Mouse (Mus musculus): ENCODE results near the gene Fgr. TPM values are rescaled to one million over a fixed set of nuclear protein-coding genes. Genes with fewer than 3 reads are reported as not detected.

The Fgr gene
- polyA plus RNA-seq, 1 experiment = not detected

- TF ChIP-seq POLR2A (IDR thresholded peaks at IDR 0.05; ENCODE audit: insufficient read depth, low read depth, low read length) (peak; percentile 96), CTCF (IDR thresholded peaks at IDR 0.05; ENCODE audit: insufficient read depth, low read depth, low read length) (0 out of 2 replicates have a peak, but pooled peaks have one; percentile 17)
- WGBS = under 1% methylated on average over 66 of the region's 66 CpGs
- H3K4me1 ChIP-seq (ENCODE audit: control insufficient read depth, insufficient read depth, low read length) = peaks cover 37% of the 10 kb centered on the region
- peak within 1 kb of the TSS; percentile 82 for H3K27ac ChIP-seq (ENCODE audit: insufficient read depth, low read depth, low read length)
- H3K4me3 ChIP-seq (ENCODE audit: insufficient read depth, low read depth, low read length) = peak within 1 kb of the TSS; percentile 75
Measured at GRCm38 (mm10) chr4:133011028-133011820, 37.3 kb downstream of the Fgr start, which contains the start of gene Ahdc1. Ahdc1 (plus strand) TSS chr4:133011260.

GRCm38 (mm10) chr4:133011821-133012775, 38.2 kb downstream of the Fgr start:
- H3K27ac ChIP-seq (ENCODE audit: insufficient read depth, low read depth, low read length) = peak overlapping the region; percentile 82
- H3K4me1 ChIP-seq (ENCODE audit: control insufficient read depth, insufficient read depth, low read length) = peaks cover 46% of the 10 kb centered on the region
- WGBS = under 1% methylated on average over 70 of the region's 84 CpGs
- peak overlapping the region; percentile 75 for H3K4me3 ChIP-seq (ENCODE audit: insufficient read depth, low read depth, low read length)
- TF ChIP-seq POLR2A (IDR thresholded peaks at IDR 0.05; ENCODE audit: insufficient read depth, low read depth, low read length) (no peak), CTCF (IDR thresholded peaks at IDR 0.05; ENCODE audit: insufficient read depth, low read depth, low read length) (no peak)

DNA sequence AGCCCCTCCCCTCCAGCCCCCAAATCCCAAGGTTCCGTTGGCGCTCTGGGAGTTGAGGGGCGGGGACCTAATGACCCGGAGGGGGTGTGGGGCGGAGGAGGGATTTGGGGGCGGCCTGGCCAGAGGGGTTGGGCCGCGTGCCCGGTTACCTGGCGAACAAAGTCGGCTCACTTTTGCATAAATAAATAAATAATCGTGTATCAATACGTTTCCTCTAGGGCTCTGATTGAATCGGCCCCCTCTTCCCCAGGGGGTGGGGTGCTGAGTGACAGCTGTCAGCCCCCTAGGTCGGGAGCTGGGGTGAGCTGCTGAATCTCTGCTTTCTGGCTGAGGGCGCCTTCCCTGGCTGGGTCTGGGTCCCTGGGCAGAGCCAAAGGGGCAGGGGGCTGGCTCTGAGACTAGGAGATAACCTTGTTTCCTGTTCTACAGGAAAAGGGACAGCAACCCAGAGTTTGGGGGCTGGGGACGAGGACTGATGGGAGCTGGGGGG, 38.9 kb downstream of the Fgr start:
- no peak for TF ChIP-seq POLR2A (IDR thresholded peaks at IDR 0.05; ENCODE audit: insufficient read depth, low read depth, low read length)
- no peak for TF ChIP-seq CTCF (IDR thresholded peaks at IDR 0.05; ENCODE audit: insufficient read depth, low read depth, low read length)
- WGBS = under 1% methylated on average over 17 of the region's 17 CpGs
- peaks cover 53% of the 10 kb centered on the region for H3K4me1 ChIP-seq (ENCODE audit: control insufficient read depth, insufficient read depth, low read length)
- H3K27ac ChIP-seq (ENCODE audit: insufficient read depth, low read depth, low read length) = peak overlapping the region; percentile 63; the same call in 1 of the 2 replicates
- peak overlapping the region; percentile 75 for H3K4me3 ChIP-seq (ENCODE audit: insufficient read depth, low read depth, low read length)

DNA sequence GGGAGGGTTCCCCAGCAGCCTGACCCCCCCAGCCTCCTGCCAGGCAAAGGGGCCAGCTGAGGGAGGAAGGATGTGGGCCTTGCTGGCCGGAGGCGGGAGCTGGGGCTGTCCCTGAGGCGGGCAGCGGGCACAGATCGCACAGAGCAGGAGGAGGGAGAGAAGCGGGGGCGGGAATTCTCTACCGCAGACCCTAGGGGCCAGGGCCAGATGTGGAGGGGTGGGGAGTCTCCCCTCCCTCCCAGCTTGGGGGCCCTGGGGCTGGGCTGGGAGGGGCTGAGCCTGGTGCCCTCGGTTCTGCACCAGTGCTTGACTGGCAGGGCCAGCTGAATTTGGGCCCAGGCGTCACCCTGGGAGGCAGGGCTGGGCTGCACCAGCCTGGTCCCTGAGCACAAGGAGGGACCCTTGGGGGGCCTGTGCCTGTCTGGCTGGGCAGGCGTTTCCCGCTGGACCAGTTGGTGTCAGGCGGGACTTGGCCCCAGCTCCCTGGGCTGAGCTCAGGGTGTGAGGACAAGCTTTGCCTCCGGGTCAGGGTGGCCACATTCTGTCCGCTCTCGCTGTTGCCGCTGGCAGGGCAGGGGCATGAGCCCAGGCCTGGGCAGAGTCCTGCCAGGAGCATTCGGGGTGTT, 39.5 kb downstream of the Fgr start:
- WGBS = 0% methylated on average over 17 of the region's 18 CpGs
- H3K27ac ChIP-seq (ENCODE audit: insufficient read depth, low read depth, low read length) = peak overlapping the region; percentile 69
- TF ChIP-seq POLR2A (IDR thresholded peaks at IDR 0.05; ENCODE audit: insufficient read depth, low read depth, low read length) = no peak
- TF ChIP-seq CTCF (IDR thresholded peaks at IDR 0.05; ENCODE audit: insufficient read depth, low read depth, low read length) = no peak
- H3K4me3 ChIP-seq (ENCODE audit: insufficient read depth, low read depth, low read length) = peak overlapping the region; percentile 75
- H3K4me1 ChIP-seq (ENCODE audit: control insufficient read depth, insufficient read depth, low read length) = peaks cover 59% of the 10 kb centered on the region

- TF ChIP-seq CTCF (IDR thresholded peaks at IDR 0.05; ENCODE audit: insufficient read depth, low read depth, low read length) (no peak), POLR2A (IDR thresholded peaks at IDR 0.05; ENCODE audit: insufficient read depth, low read depth, low read length) (no peak)
- WGBS = 12% methylated on average over 5 of the region's 5 CpGs
- Histone ChIP-seq H3K4me3 (ENCODE audit: insufficient read depth, low read depth, low read length) (peak overlapping the region; percentile 18), H3K4me1 (ENCODE audit: control insufficient read depth, insufficient read depth, low read length) (peaks cover 61% of the 10 kb centered on the region), H3K27ac (ENCODE audit: insufficient read depth, low read depth, low read length) (no peak overlapping the region)
Measured at GRCm38 (mm10) chr4:133014088-133014487, 40.2 kb downstream of the Fgr start.

DNA sequence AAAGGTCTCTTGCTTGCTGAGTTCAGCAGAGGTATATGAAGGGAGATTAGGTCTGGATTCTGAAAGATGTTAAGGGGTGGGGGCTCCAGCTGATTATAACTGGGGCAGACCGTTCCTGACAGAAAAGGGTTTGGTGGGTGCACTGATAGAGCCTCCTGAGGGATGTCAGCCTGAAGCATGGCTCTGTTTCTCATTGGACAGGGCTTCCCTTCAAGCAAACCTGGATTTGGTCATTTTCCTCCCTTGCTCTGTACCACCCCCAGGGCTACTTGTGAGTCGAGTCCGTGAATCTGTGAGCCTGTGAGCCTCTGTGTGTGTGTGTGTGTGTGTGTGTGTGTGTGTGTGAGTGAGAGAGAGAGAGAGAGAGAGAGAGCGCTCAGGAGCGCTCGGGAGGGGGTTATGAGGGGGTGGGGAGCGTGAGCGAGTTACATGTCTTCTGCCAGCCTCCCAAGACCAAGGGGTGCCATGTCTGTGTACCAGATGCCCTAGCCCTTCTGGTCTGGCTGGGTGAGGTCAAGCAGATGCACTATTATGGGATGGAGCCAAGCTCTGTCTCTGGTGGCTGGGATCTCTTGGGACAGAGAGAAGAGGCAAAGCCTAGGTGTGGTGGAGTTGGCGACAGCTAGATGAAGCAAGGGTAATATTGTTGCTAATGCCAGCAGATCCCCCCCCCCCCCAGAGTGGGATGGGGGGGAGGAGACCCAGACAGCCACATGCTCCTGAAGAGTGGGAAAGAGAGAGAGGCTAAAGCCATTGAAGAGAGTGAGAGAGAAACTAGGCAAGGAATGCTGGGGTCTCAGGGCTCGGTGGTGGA, 41.2 kb downstream of the Fgr start:
- Histone ChIP-seq H3K4me3 (ENCODE audit: insufficient read depth, low read depth, low read length) (peak overlapping the region; percentile 7), H3K4me1 (ENCODE audit: control insufficient read depth, insufficient read depth, low read length) (peaks cover 70% of the 10 kb centered on the region), H3K27ac (ENCODE audit: insufficient read depth, low read depth, low read length) (peak overlapping the region; percentile 2; the same call in 1 of the 2 replicates)
- WGBS = 14% methylated on average over 10 of the region's 10 CpGs
- TF ChIP-seq POLR2A (IDR thresholded peaks at IDR 0.05; ENCODE audit: insufficient read depth, low read depth, low read length) (no peak), CTCF (IDR thresholded peaks at IDR 0.05; ENCODE audit: insufficient read depth, low read depth, low read length) (no peak)

GRCm38 (mm10) chr4:133015710-133016651, 42.1 kb downstream of the Fgr start:
- Histone ChIP-seq H3K4me3 (ENCODE audit: insufficient read depth, low read depth, low read length) (no peak overlapping the region), H3K4me1 (ENCODE audit: control insufficient read depth, insufficient read depth, low read length) (peaks cover 73% of the 10 kb centered on the region), H3K27ac (ENCODE audit: insufficient read depth, low read depth, low read length) (peak overlapping the region; percentile 76)
- TF ChIP-seq CTCF (IDR thresholded peaks at IDR 0.05; ENCODE audit: insufficient read depth, low read depth, low read length) (no peak), POLR2A (IDR thresholded peaks at IDR 0.05; ENCODE audit: insufficient read depth, low read depth, low read length) (no peak)
- WGBS = 26% methylated on average over 9 of the region's 9 CpGs

Measured in olfactory bulb, adult 2 months (tissue).